Mouse (Mus musculus): ENCODE data around the gene Spert. TPM values are rescaled to one million over a fixed set of nuclear protein-coding genes. Genes with fewer than 3 reads are reported as not detected.

Gene Spert
- polyA plus RNA-seq (2014; fragmentation: Nextera tagmentation; extraction: Ambion mirVana): not detected in 2 replicates

- ATAC-seq: no peak
- no peaks in the 10 kb centered on the region for H3K4me1 ChIP-seq (ENCODE audit: control insufficient read depth, insufficient read depth, low read length)
- H3K27me3 ChIP-seq (replicated peaks; ENCODE audit: control insufficient read depth, insufficient read depth, low read length): no peaks in the 10 kb centered on the region
- no peak within 1 kb of the TSS for H3K4me3 ChIP-seq (ENCODE audit: low read depth, low read length)
- no peaks in the 10 kb centered on the region for H3K9me3 ChIP-seq (replicated peaks; ENCODE audit: control insufficient read depth, low read length)
- no peaks in the 10 kb centered on the region for H3K36me3 ChIP-seq (ENCODE audit: control insufficient read depth, insufficient read depth, low read length)
- no peak within 1 kb of the TSS for H3K9ac ChIP-seq (ENCODE audit: low read length)
- H3K4me2 ChIP-seq (ENCODE audit: low read length): no peak within 1 kb of the TSS
- no peak within 1 kb of the TSS for H3K27ac ChIP-seq (ENCODE audit: low read depth, low read length)
- WGBS: 69% methylated on average over 3 of the region's 3 CpGs
- DNase-seq (ENCODE audit: low spot score): no peak
These were observed at the start of gene Spert for GRCm38 (mm10) chr14:75592978-75593377. Gene Spert, minus strand, starts transcription at chr14:75593116.

GRCm38 (mm10) chr14:75642080-75642479 is 49.2 kb upstream of the Spert start, which contains the start of gene Erich6b:
Gene Erich6b, plus strand, starts transcription at chr14:75642259.
- peaks cover 3% of the 10 kb centered on the region; the same call in 1 of the 2 replicates for H3K4me1 ChIP-seq (ENCODE audit: control insufficient read depth, insufficient read depth, low read length)
- H3K4me3 ChIP-seq (ENCODE audit: low read depth, low read length): no peak within 1 kb of the TSS
- no peaks in the 10 kb centered on the region for H3K27me3 ChIP-seq (replicated peaks; ENCODE audit: control insufficient read depth, insufficient read depth, low read length)
- H3K27ac ChIP-seq (ENCODE audit: low read depth, low read length): no peak within 1 kb of the TSS
- H3K9ac ChIP-seq (ENCODE audit: low read length): no peak within 1 kb of the TSS
- no peaks in the 10 kb centered on the region for H3K36me3 ChIP-seq (ENCODE audit: control insufficient read depth, insufficient read depth, low read length)
- ATAC-seq: no peak
- WGBS: 73% methylated on average over 8 of the region's 8 CpGs
- no peaks in the 10 kb centered on the region for H3K9me3 ChIP-seq (replicated peaks; ENCODE audit: control insufficient read depth, low read length)
- peak; percentile 29 for DNase-seq (ENCODE audit: low spot score)
- no peak within 1 kb of the TSS for H3K4me2 ChIP-seq (ENCODE audit: low read length)

- Histone ChIP-seq H3K9me3 (replicated peaks; ENCODE audit: control insufficient read depth, low read length) (no peaks in the 10 kb centered on the region), H3K27ac (ENCODE audit: low read depth, low read length) (no peak overlapping the region), H3K27me3 (replicated peaks; ENCODE audit: control insufficient read depth, insufficient read depth, low read length) (no peaks in the 10 kb centered on the region), H3K4me1 (ENCODE audit: control insufficient read depth, insufficient read depth, low read length) (peaks cover 2% of the 10 kb centered on the region; the same call in 1 of the 2 replicates), H3K4me2 (ENCODE audit: low read length) (no peak overlapping the region), H3K4me3 (ENCODE audit: low read depth, low read length) (no peak overlapping the region), H3K9ac (ENCODE audit: low read length) (no peak overlapping the region), H3K36me3 (ENCODE audit: control insufficient read depth, insufficient read depth, low read length) (no peaks in the 10 kb centered on the region)
- ATAC-seq (peak; percentile 54; the same call in 1 of the 2 replicates), DNase-seq (ENCODE audit: low spot score) (peak; percentile 50)
- 56% methylated on average over 6 of the region's 6 CpGs for WGBS
These were observed 48.5 kb upstream of the Spert start for GRCm38 (mm10) chr14:75641369-75641768.

- H3K27me3 ChIP-seq (replicated peaks; ENCODE audit: control insufficient read depth, insufficient read depth, low read length): no peaks in the 10 kb centered on the region
- H3K9me3 ChIP-seq (replicated peaks; ENCODE audit: control insufficient read depth, low read length): no peaks in the 10 kb centered on the region
- 0 out of 2 replicates have a peak, but pooled peaks have one; percentile 37 for ATAC-seq
- no peak overlapping the region for H3K9ac ChIP-seq (ENCODE audit: low read length)
- DNase-seq (ENCODE audit: low spot score): peak; percentile 52
- H3K27ac ChIP-seq (ENCODE audit: low read depth, low read length): no peak overlapping the region
- H3K36me3 ChIP-seq (ENCODE audit: control insufficient read depth, insufficient read depth, low read length): no peaks in the 10 kb centered on the region
- WGBS: 90% methylated on average over 2 of the region's 2 CpGs
- H3K4me2 ChIP-seq (ENCODE audit: low read length): no peak overlapping the region
- peaks cover 7% of the 10 kb centered on the region; the same call in 1 of the 2 replicates for H3K4me1 ChIP-seq (ENCODE audit: control insufficient read depth, insufficient read depth, low read length)
- H3K4me3 ChIP-seq (ENCODE audit: low read depth, low read length): no peak overlapping the region
These were observed 47.9 kb upstream of the Spert start for GRCm38 (mm10) chr14:75640846-75641245.

GRCm38 (mm10) chr14:75637641-75638040 is 44.7 kb upstream of the Spert start:
- Histone ChIP-seq H3K36me3 (ENCODE audit: control insufficient read depth, insufficient read depth, low read length) (no peaks in the 10 kb centered on the region), H3K4me1 (ENCODE audit: control insufficient read depth, insufficient read depth, low read length) (peaks cover 13% of the 10 kb centered on the region; the same call in 1 of the 2 replicates), H3K9me3 (replicated peaks; ENCODE audit: control insufficient read depth, low read length) (no peaks in the 10 kb centered on the region), H3K4me2 (ENCODE audit: low read length) (no peak overlapping the region), H3K27me3 (replicated peaks; ENCODE audit: control insufficient read depth, insufficient read depth, low read length) (no peaks in the 10 kb centered on the region), H3K27ac (ENCODE audit: low read depth, low read length) (no peak overlapping the region), H3K4me3 (ENCODE audit: low read depth, low read length) (no peak overlapping the region), H3K9ac (ENCODE audit: low read length) (no peak overlapping the region)
- DNase-seq (ENCODE audit: low spot score) (no peak), ATAC-seq (no peak)
- WGBS: 84% methylated on average over 4 of the region's 4 CpGs

GRCm38 (mm10) chr14:75636107-75636506 is 43.2 kb upstream of the Spert start:
- H3K9ac ChIP-seq (ENCODE audit: low read length): no peak overlapping the region
- H3K4me2 ChIP-seq (ENCODE audit: low read length): no peak overlapping the region
- H3K4me1 ChIP-seq (ENCODE audit: control insufficient read depth, insufficient read depth, low read length): peaks cover 13% of the 10 kb centered on the region; the same call in 1 of the 2 replicates
- no peak overlapping the region for H3K4me3 ChIP-seq (ENCODE audit: low read depth, low read length)
- H3K27ac ChIP-seq (ENCODE audit: low read depth, low read length): no peak overlapping the region; the same call in 1 of the 2 replicates
- no peaks in the 10 kb centered on the region for H3K36me3 ChIP-seq (ENCODE audit: control insufficient read depth, insufficient read depth, low read length)
- no peaks in the 10 kb centered on the region for H3K27me3 ChIP-seq (replicated peaks; ENCODE audit: control insufficient read depth, insufficient read depth, low read length)
- ATAC-seq: peak; percentile 56
- peak; percentile 56 for DNase-seq (ENCODE audit: low spot score)
- 8% methylated on average over 7 of the region's 7 CpGs for WGBS
- H3K9me3 ChIP-seq (replicated peaks; ENCODE audit: control insufficient read depth, low read length): no peaks in the 10 kb centered on the region

GRCm38 (mm10) chr14:75635350-75635749 is 42.4 kb upstream of the Spert start:
- peak; percentile 57; the same call in 1 of the 2 replicates for ATAC-seq
- no peaks in the 10 kb centered on the region for H3K9me3 ChIP-seq (replicated peaks; ENCODE audit: control insufficient read depth, low read length)
- H3K4me1 ChIP-seq (ENCODE audit: control insufficient read depth, insufficient read depth, low read length): peaks cover 13% of the 10 kb centered on the region; the same call in 1 of the 2 replicates
- H3K4me2 ChIP-seq (ENCODE audit: low read length): no peak overlapping the region
- no peak overlapping the region for H3K4me3 ChIP-seq (ENCODE audit: low read depth, low read length)
- no peak overlapping the region; the same call in 1 of the 2 replicates for H3K27ac ChIP-seq (ENCODE audit: low read depth, low read length)
- peak; percentile 55 for DNase-seq (ENCODE audit: low spot score)
- no peaks in the 10 kb centered on the region for H3K36me3 ChIP-seq (ENCODE audit: control insufficient read depth, insufficient read depth, low read length)
- no peak overlapping the region for H3K9ac ChIP-seq (ENCODE audit: low read length)
- WGBS: 63% methylated on average over 12 of the region's 12 CpGs
- H3K27me3 ChIP-seq (replicated peaks; ENCODE audit: control insufficient read depth, insufficient read depth, low read length): no peaks in the 10 kb centered on the region

GRCm38 (mm10) chr14:75628870-75629269 is 36.0 kb upstream of the Spert start:
- Histone ChIP-seq H3K9me3 (replicated peaks; ENCODE audit: control insufficient read depth, low read length) (no peaks in the 10 kb centered on the region), H3K4me3 (ENCODE audit: low read depth, low read length) (no peak overlapping the region), H3K27me3 (replicated peaks; ENCODE audit: control insufficient read depth, insufficient read depth, low read length) (no peaks in the 10 kb centered on the region), H3K36me3 (ENCODE audit: control insufficient read depth, insufficient read depth, low read length) (no peaks in the 10 kb centered on the region), H3K27ac (ENCODE audit: low read depth, low read length) (no peak overlapping the region), H3K4me2 (ENCODE audit: low read length) (no peak overlapping the region), H3K9ac (ENCODE audit: low read length) (no peak overlapping the region), H3K4me1 (ENCODE audit: control insufficient read depth, insufficient read depth, low read length) (no peaks in the 10 kb centered on the region)
- 92% methylated on average over 8 of the region's 8 CpGs for WGBS
- no peak for DNase-seq (ENCODE audit: low spot score)
- ATAC-seq: no peak

GRCm38 (mm10) chr14:75622984-75623383 is 30.1 kb upstream of the Spert start:
- no peak overlapping the region for H3K4me3 ChIP-seq (ENCODE audit: low read depth, low read length)
- ATAC-seq (peak; percentile 32; the same call in 1 of the 2 replicates), DNase-seq (ENCODE audit: low spot score) (peak; percentile 37)
- H3K9ac ChIP-seq (ENCODE audit: low read length): no peak overlapping the region
- 70% methylated on average over 7 of the region's 7 CpGs for WGBS
- no peak overlapping the region for H3K4me2 ChIP-seq (ENCODE audit: low read length)
- no peaks in the 10 kb centered on the region for H3K36me3 ChIP-seq (ENCODE audit: control insufficient read depth, insufficient read depth, low read length)
- H3K27ac ChIP-seq (ENCODE audit: low read depth, low read length): no peak overlapping the region
- H3K27me3 ChIP-seq (replicated peaks; ENCODE audit: control insufficient read depth, insufficient read depth, low read length): no peaks in the 10 kb centered on the region
- no peaks in the 10 kb centered on the region for H3K9me3 ChIP-seq (replicated peaks; ENCODE audit: control insufficient read depth, low read length)
- peaks cover 5% of the 10 kb centered on the region; the same call in 1 of the 2 replicates for H3K4me1 ChIP-seq (ENCODE audit: control insufficient read depth, insufficient read depth, low read length)

Measured in forebrain, embryonic 14.5 days (tissue).